Mouse (Mus musculus) kidney, postnatal 25 days (tissue): Measurements from ENCODE around the gene F8a.
"Not testable (repeated sequence)": the region's sequence is repeated elsewhere in the genome, so short reads cannot be mapped to it uniquely, and the experiment has no call there.

Experiments
- DNase-seq, 2 experiments: peaks; one replicate each; pipeline ENCODE4 v3.0.0; 2021; ENCODE audit warnings: mixed read lengths in 2 of 2

Gene F8a

DNA sequence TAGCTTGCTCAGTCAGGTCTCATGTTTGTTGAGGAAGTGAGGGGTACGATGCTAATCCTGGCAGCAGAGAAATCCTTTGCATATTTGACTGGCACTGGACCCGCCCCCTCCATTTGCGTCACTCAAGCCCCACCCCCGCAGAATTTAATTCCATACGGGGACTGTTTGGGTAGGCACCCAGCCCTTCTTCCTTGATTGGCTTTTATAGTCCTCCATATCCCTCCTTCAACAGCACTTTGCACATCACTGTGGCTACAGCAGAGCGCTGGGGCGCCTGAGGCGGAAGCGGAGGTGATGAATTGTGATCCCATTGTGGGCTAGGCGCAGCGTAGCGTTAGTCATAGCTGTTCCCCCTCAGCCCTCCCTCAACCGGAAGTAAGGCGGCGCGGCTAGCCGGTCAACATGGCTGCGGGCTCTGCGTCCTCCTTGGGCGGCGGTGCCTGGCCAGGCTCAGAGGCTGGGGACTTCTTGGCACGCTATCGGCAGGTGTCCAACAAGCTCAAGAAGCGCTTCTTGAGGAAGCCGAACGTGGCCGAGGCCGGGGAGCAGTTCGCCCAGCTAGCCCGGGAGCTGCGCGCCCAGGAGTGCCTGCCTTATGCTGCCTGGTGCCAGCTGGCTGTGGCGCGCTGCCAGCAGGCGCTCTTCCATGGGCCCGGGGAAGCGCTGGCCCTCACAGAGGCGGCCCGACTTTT, at the start of gene F8a:
F8a (plus strand) TSS at position 378 of the 692 bp plus-strand sequence.
- DNase-seq = peak; percentile 79 to 90

DNA sequence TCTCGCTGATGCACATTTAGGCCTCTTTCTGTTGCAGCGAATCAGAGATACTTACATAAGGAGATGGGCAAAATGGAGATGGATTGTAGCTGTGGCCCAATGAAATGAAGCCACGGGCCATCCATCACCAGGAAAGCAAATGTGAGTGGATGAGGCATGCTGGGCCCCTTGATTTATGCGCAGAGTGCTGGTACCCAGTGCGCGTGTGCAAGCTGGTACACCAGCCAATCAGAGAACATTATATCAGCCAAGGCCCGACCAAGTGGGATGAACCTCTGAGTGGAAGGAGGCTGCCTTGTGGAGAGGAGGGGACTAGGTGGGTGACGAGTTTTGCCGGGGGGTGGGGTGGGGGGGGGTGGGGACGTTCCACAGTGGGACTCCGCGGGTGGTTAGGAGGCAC, 36.2 kb upstream of the F8a start, which contains the start of gene Xlr3b:
Xlr3b (plus strand) TSS at position 274 of the 400 bp plus-strand sequence.
- DNase-seq = peak; percentile 24 to 64

DNA sequence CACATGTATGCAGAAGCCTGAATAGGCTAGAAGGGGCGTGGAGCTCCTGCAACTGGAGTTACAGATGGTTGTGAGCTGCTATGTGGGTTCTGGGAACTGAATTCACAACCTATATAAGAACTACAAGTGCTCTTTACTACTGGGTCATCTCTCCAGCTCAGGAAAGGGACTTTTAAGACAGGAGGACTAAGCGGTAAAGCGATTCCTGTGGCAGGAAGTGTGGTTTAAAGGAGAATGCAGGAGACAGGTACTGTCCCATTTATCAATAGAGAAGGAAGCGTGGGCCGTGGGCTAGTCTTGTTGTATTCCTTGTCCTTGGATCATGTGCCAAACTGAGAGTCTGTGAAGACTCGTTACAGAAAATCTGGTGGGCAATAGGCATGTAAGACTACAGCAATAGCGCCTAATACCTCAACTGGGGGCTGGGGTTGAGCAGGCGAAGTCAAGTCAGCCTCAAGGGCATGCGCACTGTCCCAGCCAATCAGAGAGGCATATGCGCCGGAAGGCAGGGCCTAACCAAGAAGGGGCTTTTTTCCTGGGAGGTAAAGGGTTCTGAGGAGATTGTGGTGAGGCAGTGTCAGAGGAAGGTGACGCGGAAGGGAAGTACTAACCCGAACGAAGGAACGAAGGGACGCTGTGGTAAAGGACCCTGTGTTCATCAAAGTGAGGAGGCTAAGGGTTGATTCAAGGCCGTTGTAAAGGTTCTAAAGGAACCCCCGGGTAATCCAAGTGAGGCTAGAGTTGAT, 14.1 kb upstream of the F8a start, which contains the start of gene Xlr4b:
Xlr4b (plus strand) TSS at position 515 of the 746 bp plus-strand sequence.
- DNase-seq = not testable (repeated sequence)

DNA sequence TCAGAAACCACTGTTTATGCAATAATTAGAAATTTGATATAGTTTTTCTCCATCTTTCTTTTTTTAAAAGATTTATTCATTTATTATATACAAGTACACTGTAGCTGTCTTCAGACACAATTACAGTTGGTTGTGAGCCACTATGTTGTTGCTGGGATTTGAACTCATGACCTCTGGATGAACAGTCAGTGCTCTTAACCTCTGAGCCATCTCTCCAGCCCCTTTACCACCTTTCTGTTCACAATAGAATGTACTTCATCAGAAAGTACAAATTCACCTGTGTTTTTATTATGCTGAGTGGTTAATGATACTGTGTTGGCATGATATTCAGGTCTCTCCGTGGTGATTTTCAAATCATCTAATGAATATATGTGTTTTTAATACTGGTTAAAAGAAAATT, 2.7 kb upstream of the F8a start:
- DNase-seq = no peak

- peak; percentile 42 to 82 for DNase-seq
Measured at GRCm38 (mm10) chrX:73228606-73229214, 619 bp downstream of the F8a start.

DNA sequence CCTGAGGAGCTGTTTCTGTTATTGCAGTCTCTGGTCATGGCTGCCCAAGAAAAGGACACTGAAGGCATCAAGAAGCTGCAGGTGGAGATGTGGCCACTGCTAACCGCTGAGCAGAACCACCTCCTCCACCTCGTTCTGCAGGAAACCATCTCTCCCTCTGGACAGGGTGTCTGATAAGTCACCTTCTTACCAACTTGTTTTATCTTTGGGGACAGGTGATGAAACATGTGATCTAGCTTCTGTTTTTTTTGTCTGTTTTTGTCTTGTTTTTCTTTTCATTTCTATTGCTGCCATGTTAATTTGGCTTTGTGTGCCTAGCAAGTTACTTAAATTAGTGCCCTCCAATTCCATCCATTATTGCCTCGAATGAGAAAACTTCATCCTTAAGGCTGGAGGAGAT, 1.2 kb downstream of the F8a start:
- no peak for DNase-seq

DNA sequence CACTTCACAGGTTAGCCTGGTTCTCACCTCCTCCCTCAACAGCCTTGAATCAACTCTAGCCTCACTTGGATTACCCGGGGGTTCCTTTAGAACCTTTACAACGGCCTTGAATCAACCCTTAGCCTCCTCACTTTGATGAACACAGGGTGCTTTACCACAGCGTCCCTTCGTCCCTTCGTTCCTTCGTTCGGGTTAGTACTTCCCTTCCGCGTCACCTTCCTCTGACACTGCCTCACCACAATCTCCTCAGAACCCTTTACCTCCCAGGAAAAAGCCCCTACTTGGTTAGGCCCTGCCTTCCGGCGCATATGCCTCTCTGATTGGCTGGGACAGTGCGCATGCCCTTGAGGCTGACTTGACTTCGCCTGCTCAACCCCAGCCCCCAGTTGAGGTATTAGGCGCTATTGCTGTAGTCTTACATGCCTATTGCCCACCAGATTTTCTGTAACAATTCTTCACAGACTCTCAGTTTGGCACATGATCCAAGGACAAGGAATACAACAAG, 14.8 kb downstream of the F8a start, which contains the start of gene Xlr4c:
Xlr4c (minus strand) TSS at position 310 of the 505 bp plus-strand sequence.
- DNase-seq = not testable (repeated sequence)

DNA sequence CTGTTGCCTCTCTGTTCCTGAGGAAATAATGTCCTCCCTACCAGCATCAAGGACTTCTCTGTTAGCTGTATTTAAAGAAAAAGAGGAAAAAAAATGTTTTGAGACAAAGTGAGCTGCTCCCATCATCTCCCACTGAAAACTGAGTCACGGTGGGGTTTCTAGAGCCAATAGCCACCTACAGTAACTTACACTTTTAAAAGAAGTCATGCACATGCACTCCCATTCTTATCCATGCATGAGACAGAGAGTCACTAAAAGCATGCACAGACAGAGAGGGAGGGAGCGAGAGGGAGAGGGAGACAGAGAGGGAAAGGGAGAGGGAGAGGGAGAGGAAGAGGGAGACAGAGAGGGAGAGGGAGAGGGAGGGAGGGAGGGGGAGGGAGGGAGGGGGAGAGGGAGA, 34.3 kb downstream of the F8a start:
- not testable (repeated sequence) for DNase-seq

DNA sequence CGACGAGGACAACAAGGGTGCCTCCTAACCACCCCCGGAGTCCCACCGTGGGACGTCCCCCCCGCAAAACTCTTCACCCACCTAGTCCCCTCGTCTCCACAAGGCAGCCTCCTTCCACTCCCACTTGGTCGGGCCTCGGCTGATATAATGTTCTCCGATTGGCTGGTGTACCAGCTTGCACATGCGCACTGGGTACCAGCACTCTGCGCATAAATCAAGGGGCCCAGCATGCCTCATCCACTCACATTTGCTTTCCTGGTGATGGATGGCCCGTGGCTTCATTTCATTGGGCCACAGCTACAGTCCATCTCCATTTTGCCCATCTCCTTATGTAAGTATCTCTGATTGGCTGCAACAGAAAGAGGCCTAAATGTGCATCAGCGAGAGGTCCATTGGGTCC, 37.2 kb downstream of the F8a start, which contains the start of gene Xlr3c:
Xlr3c (minus strand) TSS at position 121 of the 400 bp plus-strand sequence.
- peak in 1 of 2 experiments; percentile 29 for DNase-seq
